Mouse (Mus musculus): ENCODE results near the gene Slc43a2. TPM values are rescaled to one million over a fixed set of nuclear protein-coding genes. Genes with fewer than 3 reads are reported as not detected.

The Slc43a2 gene
- total RNA-seq, 1 experiment from 2014 or later, result 8.9 TPM

DNA sequence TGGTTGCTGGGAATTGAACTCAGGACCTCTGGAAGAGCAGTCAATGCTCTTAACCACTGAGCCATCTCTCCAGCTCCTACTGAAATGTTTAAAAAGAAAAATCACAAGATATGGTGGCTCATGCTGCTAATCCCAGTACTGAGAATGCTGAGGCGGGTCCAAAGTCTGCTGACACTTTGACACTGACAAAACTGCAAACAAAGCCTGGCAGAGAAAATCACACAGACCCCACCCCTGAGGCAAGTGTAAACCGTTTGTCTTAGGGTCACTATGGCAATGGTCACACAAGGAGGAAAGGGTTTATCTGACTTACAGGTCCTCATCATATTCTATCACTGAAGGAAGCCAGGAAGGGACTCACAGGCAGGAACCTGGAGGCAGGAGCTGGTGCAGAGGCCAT lies 84.1 kb downstream of the Slc43a2 start:
- no peak for ATAC-seq (replicated peaks in 1 of 2; ENCODE audit: insufficient read depth in 1 of 2, low FRiP score in 2 of 2, low TSS enrichment in 1 of 2, low read depth in 1 of 2, poor library complexity in 2 of 2, severe bottlenecking in 2 of 2)

DNA sequence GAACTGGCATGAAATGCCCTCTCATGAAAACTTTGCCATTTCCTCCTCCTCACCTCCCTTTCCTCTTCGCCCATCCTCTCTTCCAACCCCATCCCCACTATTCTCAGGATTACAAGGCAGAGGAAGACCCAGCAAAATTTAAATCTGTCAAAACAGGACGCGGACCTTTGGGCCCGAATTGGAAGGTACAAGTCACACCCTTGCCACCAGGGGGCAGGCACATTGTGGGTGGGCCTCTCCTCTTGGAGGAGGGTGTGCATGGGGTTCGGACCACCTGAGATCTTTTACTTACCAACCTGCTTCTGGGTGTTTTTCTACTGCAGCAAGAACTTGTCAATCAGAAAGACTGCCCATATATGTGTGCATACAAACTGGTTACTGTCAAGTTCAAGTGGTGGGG lies 87.6 kb downstream of the Slc43a2 start:
- ATAC-seq (replicated peaks in 1 of 2; ENCODE audit: insufficient read depth in 1 of 2, low FRiP score in 2 of 2, low TSS enrichment in 1 of 2, low read depth in 1 of 2, poor library complexity in 2 of 2, severe bottlenecking in 2 of 2), result no peak

DNA sequence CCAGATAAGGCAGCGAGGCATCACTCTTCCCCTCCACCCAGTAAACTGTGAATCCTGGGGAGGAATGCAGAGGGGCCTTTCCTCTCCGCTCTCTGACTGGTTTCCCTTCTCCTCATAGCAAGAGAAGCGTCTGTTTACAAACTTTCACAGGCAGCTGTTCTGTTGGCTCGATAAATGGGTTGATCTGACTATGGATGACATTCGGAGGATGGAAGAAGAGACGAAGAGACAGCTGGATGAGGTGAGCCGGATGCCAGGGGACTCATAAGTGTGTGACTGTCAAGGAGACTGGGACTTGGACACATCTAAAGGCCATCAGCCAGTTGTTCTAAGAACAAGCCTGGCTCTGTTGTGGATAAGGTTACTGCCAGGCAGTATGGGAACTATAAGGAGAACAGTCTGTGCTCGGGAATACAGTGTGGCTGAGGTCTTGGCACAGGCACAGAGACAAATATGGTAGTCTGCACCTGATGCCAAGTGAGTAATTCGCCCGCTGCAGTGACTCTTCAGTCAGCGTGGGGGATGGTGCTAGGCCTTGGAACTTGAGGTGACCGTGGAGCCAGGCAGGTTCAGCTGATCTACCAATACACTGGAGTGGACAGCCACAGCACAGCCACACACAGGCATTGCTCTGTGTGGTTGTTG lies 88.8 kb downstream of the Slc43a2 start:
- no peak for ATAC-seq (replicated peaks in 1 of 2; ENCODE audit: insufficient read depth in 1 of 2, low FRiP score in 2 of 2, low TSS enrichment in 1 of 2, low read depth in 1 of 2, poor library complexity in 2 of 2, severe bottlenecking in 2 of 2)

DNA sequence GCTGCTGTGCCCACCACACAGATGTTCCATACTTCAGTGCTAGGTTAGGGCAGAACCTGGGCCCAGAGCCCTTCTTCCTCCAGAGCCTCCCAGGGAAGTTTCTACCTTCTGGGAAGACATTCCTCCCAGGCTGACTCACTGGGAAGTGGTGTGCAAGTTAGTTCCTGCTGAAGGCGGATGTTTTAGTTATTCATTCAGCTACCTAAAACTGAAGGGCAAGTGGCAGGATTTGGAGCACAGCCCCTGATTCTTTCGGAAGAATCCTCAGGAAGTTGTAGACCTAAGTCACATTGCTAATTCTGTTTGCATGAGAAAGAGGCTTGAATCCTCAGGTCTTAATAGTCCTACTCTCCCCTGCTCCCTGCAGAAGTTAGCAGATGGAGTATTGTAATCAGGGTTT lies 89.9 kb downstream of the Slc43a2 start:
- no peak for ATAC-seq (replicated peaks in 1 of 2; ENCODE audit: insufficient read depth in 1 of 2, low FRiP score in 2 of 2, low TSS enrichment in 1 of 2, low read depth in 1 of 2, poor library complexity in 2 of 2, severe bottlenecking in 2 of 2)

GRCm38 (mm10) chr11:75622588-75623329 lies 91.3 kb downstream of the Slc43a2 start:
- ATAC-seq (replicated peaks in 1 of 2; ENCODE audit: insufficient read depth in 1 of 2, low FRiP score in 2 of 2, low TSS enrichment in 1 of 2, low read depth in 1 of 2, poor library complexity in 2 of 2, severe bottlenecking in 2 of 2), result peak; percentile 68 to 78; a peak in 3 of 4 replicates

GRCm38 (mm10) chr11:75624102-75624554 lies 92.6 kb downstream of the Slc43a2 start:
- ATAC-seq (replicated peaks in 1 of 2; ENCODE audit: insufficient read depth in 1 of 2, low FRiP score in 2 of 2, low TSS enrichment in 1 of 2, low read depth in 1 of 2, poor library complexity in 2 of 2, severe bottlenecking in 2 of 2), result 0 out of 4 replicates have a peak, but pooled peaks of 1 of the 2 experiments have one; percentile 2

DNA sequence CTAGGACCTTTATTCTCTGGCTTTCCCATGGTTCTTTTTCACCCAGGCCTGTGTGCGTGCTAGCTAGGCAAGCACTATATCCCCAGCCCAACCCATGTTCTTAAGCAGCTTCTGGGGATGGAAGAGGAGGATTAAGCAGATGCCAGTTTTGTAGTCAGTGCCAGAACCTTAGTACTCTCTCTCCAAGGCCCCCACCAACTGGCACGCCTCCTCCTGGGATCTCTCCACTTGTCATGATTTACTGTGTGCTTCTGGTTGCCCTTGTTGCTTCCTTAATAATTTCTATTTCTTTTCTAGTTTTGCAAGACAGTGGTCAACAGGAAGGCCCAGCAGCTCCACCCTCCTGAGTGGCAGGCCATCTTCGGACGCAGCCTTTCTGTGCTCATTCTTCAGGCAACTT lies 94.3 kb downstream of the Slc43a2 start:
- ATAC-seq (replicated peaks in 1 of 2; ENCODE audit: insufficient read depth in 1 of 2, low FRiP score in 2 of 2, low TSS enrichment in 1 of 2, low read depth in 1 of 2, poor library complexity in 2 of 2, severe bottlenecking in 2 of 2), result no peak

Other genes with a start within 250 kb of the Slc43a2 start
- gene Rpa1, start 183.4 kb upstream of the Slc43a2 start, total RNA-seq (2017), result 144 and 160 TPM in 2 replicates
- gene Smyd4, start 183.3 kb upstream of the Slc43a2 start, total RNA-seq (2017), result 13.0 and 22.1 TPM in 2 replicates
- 60.5 and 70.1 TPM in 2 replicates for gene Serpinf1, start 109.0 kb upstream of the Slc43a2 start, total RNA-seq (2017)
- gene Serpinf2, start 92.1 kb upstream of the Slc43a2 start, total RNA-seq (2017), result not detected in 2 replicates
- 4.5 and 6.0 TPM in 2 replicates for gene Wdr81, start 77.0 kb upstream of the Slc43a2 start, total RNA-seq (2017)
- 24.7 and 33.5 TPM in 2 replicates for gene Tlcd2, start 70.0 kb upstream of the Slc43a2 start, total RNA-seq (2017)
- gene Prpf8, start 44.9 kb upstream of the Slc43a2 start, total RNA-seq (2017), result 113 and 126 TPM in 2 replicates
- gene Rilp, start 21.6 kb upstream of the Slc43a2 start, total RNA-seq (2017), result 0.75 TPM in 1 of 2 replicates, not detected in the other
- gene Scarf1, start 18.2 kb upstream of the Slc43a2 start, total RNA-seq (2017), result 12.2 and 17.8 TPM in 2 replicates
- gene Pitpna, start 56.4 kb downstream of the Slc43a2 start, total RNA-seq (2017), result 55.5 and 98.3 TPM in 2 replicates
- gene Inpp5k, start 99.3 kb downstream of the Slc43a2 start, total RNA-seq (2017), result 54.1 and 59.6 TPM in 2 replicates
- gene Myo1c, start 118.8 kb downstream of the Slc43a2 start, total RNA-seq (2017), result 28.3 and 35.9 TPM in 2 replicates
- 50.9 and 61.0 TPM in 2 replicates for gene Crk, start 147.6 kb downstream of the Slc43a2 start, total RNA-seq (2017)
- 363 and 366 TPM in 2 replicates for gene Ywhae, start 201.2 kb downstream of the Slc43a2 start, total RNA-seq (2017)